Mouse (Mus musculus) megakaryocyte, embryonic 14.5 days (primary cell): ENCODE measurements around the gene Vmn2r25. TPM values are rescaled to one million over a fixed set of nuclear protein-coding genes. Genes with fewer than 3 reads are reported as not detected.
"Not testable (repeated sequence)": the region's sequence is repeated elsewhere in the genome, so short reads cannot be mapped to it uniquely, and the experiment has no call there.

ENCODE experiments used
- H3K27me3 ChIP-seq: replicated peaks from 2 replicates; pipeline ENCODE3; 2012; ENCODE audit warnings: inconsistent platforms
- H3K36me3 ChIP-seq: replicated peaks from 2 replicates; pipeline ENCODE3; 2012; ENCODE audit warnings: low read length, inconsistent platforms, mixed read lengths
- H3K4me1 ChIP-seq: 2 replicates; pipeline ENCODE4 v1.6.1; 2012; ENCODE audit warnings: inconsistent platforms
- H3K4me3 ChIP-seq: replicated peaks from 2 replicates; pipeline ENCODE3; 2012; ENCODE audit warnings: moderate library complexity, mild to moderate bottlenecking, inconsistent platforms
- H3K9me3 ChIP-seq: 2 replicates; pipeline ENCODE4 v1.6.1; 2012; ENCODE audit warnings: inconsistent platforms
- FLI1 ChIP-seq: IDR thresholded peaks from 2 replicates; pipeline ENCODE4 v1.6.1; 2012; ENCODE audit warnings: low read length, inconsistent platforms, mixed read lengths
- GATA1 ChIP-seq: IDR thresholded peaks from 3 replicates; pipeline ENCODE4 v1.6.1; 2012; ENCODE audit warnings: mixed read lengths, low read length, inconsistent platforms, borderline replicate concordance
- polyA plus RNA-seq: library from polyadenylated mRNA; stranded (reverse); fragments of >175 nt; gene quantifications from 2 replicates; pipeline ENCODE4 v1.2.3, GENCODE M21; 2012; ENCODE audit warnings: low replicate concordance; ENCODE audit not compliant: insufficient read depth

The Vmn2r25 gene
- not detected in 2 replicates for polyA plus RNA-seq

GRCm38 (mm10) chr6:123853363-123853762 is at the start of gene Vmn2r25:
Gene Vmn2r25, minus strand, starts transcription at chr6:123853463.
- H3K4me1 ChIP-seq, H3K9me3 ChIP-seq, H3K36me3 ChIP-seq: not testable (repeated sequence)

GRCm38 (mm10) chr6:123819951-123820350 is 33.3 kb downstream of the Vmn2r25 start:
- H3K27me3 ChIP-seq, result no peaks in the 10 kb centered on the region
- H3K4me1 ChIP-seq, result no peaks in the 10 kb centered on the region
- no peak overlapping the region for H3K4me3 ChIP-seq
- H3K36me3 ChIP-seq, result no peaks in the 10 kb centered on the region
- H3K9me3 ChIP-seq, result peaks cover 22% of the 10 kb centered on the region
- no peak for TF ChIP-seq FLI1
- no peak for TF ChIP-seq GATA1

More at GRCm38 (mm10) chr6:123853363-123853762, at the start of gene Vmn2r25:
- H3K27me3 ChIP-seq, H3K4me3 ChIP-seq: not testable (repeated sequence)

- H3K27me3 ChIP-seq, H3K36me3 ChIP-seq, H3K9me3 ChIP-seq, H3K4me3 ChIP-seq, H3K4me1 ChIP-seq: not testable (repeated sequence)
Observed at GRCm38 (mm10) chr6:123810291-123810690, 43.0 kb downstream of the Vmn2r25 start.

- no peaks in the 10 kb centered on the region for H3K27me3 ChIP-seq
- H3K4me3 ChIP-seq, result no peak overlapping the region
- TF ChIP-seq GATA1, result no peak
- no peak for TF ChIP-seq FLI1
- H3K36me3 ChIP-seq, result no peaks in the 10 kb centered on the region
- no peaks in the 10 kb centered on the region for H3K4me1 ChIP-seq
- peaks cover 6% of the 10 kb centered on the region for H3K9me3 ChIP-seq
Observed at GRCm38 (mm10) chr6:123793746-123794145, 59.5 kb downstream of the Vmn2r25 start.

- TF ChIP-seq GATA1, result no peak
- TF ChIP-seq FLI1, result no peak
- H3K4me3 ChIP-seq, result no peak overlapping the region
- H3K9me3 ChIP-seq, result no peaks in the 10 kb centered on the region; the same call in 1 of the 2 replicates
- H3K36me3 ChIP-seq, result no peaks in the 10 kb centered on the region
- no peaks in the 10 kb centered on the region for H3K27me3 ChIP-seq
- no peaks in the 10 kb centered on the region for H3K4me1 ChIP-seq
Observed at GRCm38 (mm10) chr6:123784857-123785256, 68.4 kb downstream of the Vmn2r25 start.

GRCm38 (mm10) chr6:123778579-123778978 is 74.7 kb downstream of the Vmn2r25 start, which contains the start of gene Vmn2r24:
Gene Vmn2r24, plus strand, starts transcription at chr6:123778879.
- no peak for TF ChIP-seq FLI1
- TF ChIP-seq GATA1, result no peak
- Histone ChIP-seq H3K4me1 (no peaks in the 10 kb centered on the region), H3K27me3 (no peaks in the 10 kb centered on the region)

More at GRCm38 (mm10) chr6:123778579-123778978, 74.7 kb downstream of the Vmn2r25 start, which contains the start of gene Vmn2r24:
- Histone ChIP-seq H3K9me3 (no peaks in the 10 kb centered on the region), H3K4me3 (no peak within 1 kb of the TSS), H3K36me3 (no peaks in the 10 kb centered on the region)

Other genes with a start within 250 kb of the Vmn2r25 start
- gene Vmn2r22, start 202.7 kb downstream of the Vmn2r25 start, polyA plus RNA-seq, result not detected in 2 replicates
- gene Vmn2r23, start 150.8 kb downstream of the Vmn2r25 start, polyA plus RNA-seq, result not detected in 2 replicates
- not detected in 2 replicates for gene Vmn2r24, start 74.6 kb downstream of the Vmn2r25 start, polyA plus RNA-seq
- gene Vmn2r26, start 171.1 kb upstream of the Vmn2r25 start, polyA plus RNA-seq, result not detected in 2 replicates